Mouse (Mus musculus) kidney, embryonic 15.5 days (tissue): Measurements from ENCODE around the gene Olfr362. TPM values are rescaled to one million over a fixed set of nuclear protein-coding genes. Genes with fewer than 3 reads are reported as not detected.
"Not testable (repeated sequence)": the region's sequence is repeated elsewhere in the genome, so short reads cannot be mapped to it uniquely, and the experiment has no call there.

ENCODE experiments used
- ATAC-seq: fragments of 200-750 bp; cut with Nextera tagmentation; replicated peaks from 2 replicates; pipeline ENCODE4 v1.8.0; 2017; ENCODE audit warnings: moderate TSS enrichment; ENCODE audit not compliant: low FRiP score
- H3K27ac ChIP-seq: fragments of 300-500 bp; sonication (generic); 2 replicates; pipeline ENCODE4 v1.5.1; 2015; ENCODE audit warnings: mild to moderate bottlenecking, inconsistent platforms
- H3K27me3 ChIP-seq: fragments of 300-500 bp; sonication (generic); 2 replicates; pipeline ENCODE4 v1.6.1; 2015; ENCODE audit warnings: inconsistent platforms
- H3K36me3 ChIP-seq: fragments of 300-500 bp; sonication (generic); 2 replicates; pipeline ENCODE4 v1.6.1; 2015; ENCODE audit warnings: inconsistent platforms
- H3K4me1 ChIP-seq: fragments of 300-500 bp; sonication (generic); 2 replicates; pipeline ENCODE4 v1.6.1; 2015; ENCODE audit warnings: inconsistent platforms
- H3K4me2 ChIP-seq: fragments of 300-500 bp; sonication (generic); 2 replicates; pipeline ENCODE4 v1.6.1; 2015; ENCODE audit warnings: moderate library complexity, mild to moderate bottlenecking, inconsistent platforms
- H3K4me3 ChIP-seq: fragments of 300-500 bp; sonication (generic); replicated peaks from 2 replicates; pipeline ENCODE4 v1.5.1; 2015; ENCODE audit warnings: mild to moderate bottlenecking, inconsistent platforms
- H3K9ac ChIP-seq: fragments of 300-500 bp; sonication (generic); 2 replicates; pipeline ENCODE4 v1.6.1; 2015; ENCODE audit warnings: mild to moderate bottlenecking, inconsistent platforms
- H3K9me3 ChIP-seq: fragments of 300-500 bp; sonication (generic); replicated peaks from 2 replicates; pipeline ENCODE4 v1.6.1; 2016; ENCODE audit warnings: inconsistent platforms
- WGBS: fragments of 180-500 bp; shearing (Covaris S2); methylation state at CpG from one replicate; pipeline ENCODE4 v1.1.7; 2015; ENCODE audit warnings: mixed read lengths; 5-methylcytosine and 5-hydroxymethylcytosine counted together
- polyA plus RNA-seq: library from polyadenylated mRNA; unstranded; fragments of >200 nt; fragmentation: Nextera tagmentation; extraction: Ambion mirVana; gene quantifications from 2 replicates; pipeline ENCODE4 v1.2.1, GENCODE M21; 2015

The Olfr362 gene
- polyA plus RNA-seq, result not detected in 2 replicates

GRCm38 (mm10) chr2:37117810-37118209 is at the start of gene Olfr362:
Gene Olfr362, minus strand, starts transcription at chr2:37117910.
- Histone ChIP-seq H3K27me3 (no peaks in the 10 kb centered on the region), H3K9ac (no peak within 1 kb of the TSS), H3K4me3 (no peak within 1 kb of the TSS), H3K4me1 (no peaks in the 10 kb centered on the region), H3K27ac (no peak within 1 kb of the TSS), H3K9me3 (peaks cover 4% of the 10 kb centered on the region; the same call in 1 of the 2 replicates), H3K4me2 (no peak within 1 kb of the TSS), H3K36me3 (no peaks in the 10 kb centered on the region)
- WGBS, result 100% methylated on average over 1 of the region's 1 CpGs
- no peak for ATAC-seq

DNA sequence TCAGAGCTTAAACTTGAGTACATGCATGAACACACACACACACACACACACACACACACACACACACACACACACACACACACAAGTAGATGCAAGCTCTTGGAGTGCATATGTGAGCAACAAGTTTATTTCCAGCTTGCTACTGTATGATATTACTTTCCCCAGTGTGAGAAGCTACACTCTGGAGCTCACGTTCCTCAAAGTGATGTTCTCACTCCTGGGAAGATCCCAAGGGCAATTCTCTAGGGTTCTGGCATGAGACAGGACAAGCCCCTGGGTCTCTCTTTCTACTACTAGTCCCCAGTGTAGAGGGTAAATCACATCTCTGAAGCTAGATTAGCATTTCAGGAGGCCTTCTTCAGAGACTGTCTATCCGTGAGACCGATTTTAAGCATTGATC is 21.3 kb upstream of the Olfr362 start, which contains the start of gene Olfr364-ps1:
Gene Olfr364-ps1 (plus strand): TSS at position 301 of the 400 bp plus-strand sequence.
- no peak for ATAC-seq
- Histone ChIP-seq H3K27ac (no peak within 1 kb of the TSS), H3K36me3 (no peaks in the 10 kb centered on the region), H3K9ac (no peak within 1 kb of the TSS), H3K9me3 (no peaks in the 10 kb centered on the region), H3K27me3 (no peaks in the 10 kb centered on the region), H3K4me3 (no peak within 1 kb of the TSS), H3K4me1 (no peaks in the 10 kb centered on the region), H3K4me2 (no peak within 1 kb of the TSS)
- 89% methylated on average over 3 of the region's 3 CpGs for WGBS

DNA sequence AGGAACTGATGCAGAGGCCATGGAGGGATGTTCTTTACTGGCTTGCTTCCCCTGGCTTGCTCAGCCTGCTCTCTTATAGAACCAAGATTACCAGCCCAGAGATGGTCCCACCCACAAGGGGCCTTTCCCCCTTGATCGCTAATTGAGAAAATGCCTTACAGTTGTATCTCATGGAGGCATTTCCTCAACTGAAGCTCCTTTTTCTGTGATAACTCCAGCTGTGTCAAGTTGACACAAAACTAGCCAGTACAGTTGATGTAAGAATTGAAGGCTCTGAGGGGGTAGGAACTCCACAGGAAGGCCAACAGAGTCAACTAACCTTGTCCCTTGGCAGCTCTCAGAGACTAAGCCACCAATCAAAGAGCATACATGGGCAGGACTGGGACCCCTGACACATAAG is 28.5 kb downstream of the Olfr362 start, which contains the start of gene Olfr361:
Gene Olfr361 (minus strand): TSS at position 101 of the 400 bp plus-strand sequence.
- not testable (repeated sequence) for H3K4me3 ChIP-seq, H3K4me1 ChIP-seq, H3K27ac ChIP-seq, ATAC-seq, H3K36me3 ChIP-seq, H3K9ac ChIP-seq, H3K9me3 ChIP-seq, H3K27me3 ChIP-seq, H3K4me2 ChIP-seq
- WGBS, result 38% methylated on average over 1 of the region's 1 CpGs

- Histone ChIP-seq H3K9me3 (peaks cover 3% of the 10 kb centered on the region; the same call in 1 of the 2 replicates), H3K4me1 (no peaks in the 10 kb centered on the region), H3K27me3 (no peaks in the 10 kb centered on the region), H3K36me3 (no peaks in the 10 kb centered on the region), H3K9ac (no peak within 1 kb of the TSS), H3K27ac (no peak within 1 kb of the TSS), H3K4me2 (no peak within 1 kb of the TSS), H3K4me3 (no peak within 1 kb of the TSS)
- ATAC-seq, result no peak
Measured at GRCm38 (mm10) chr2:37065446-37065845, 52.3 kb downstream of the Olfr362 start, which contains the start of gene Olfr360. Gene Olfr360, plus strand, starts transcription at chr2:37065746.

Other genes with a start within 250 kb of the Olfr362 start
- not detected in 2 replicates for gene Olfr352, start 249.4 kb downstream of the Olfr362 start, polyA plus RNA-seq
- not detected in 2 replicates for gene Olfr353, start 225.0 kb downstream of the Olfr362 start, polyA plus RNA-seq
- gene Olfr354, start 212.2 kb downstream of the Olfr362 start, polyA plus RNA-seq, result not detected in 2 replicates
- not detected in 2 replicates for gene Olfr355, start 189.0 kb downstream of the Olfr362 start, polyA plus RNA-seq
- gene Olfr356, start 180.8 kb downstream of the Olfr362 start, polyA plus RNA-seq, result not detected in 2 replicates
- gene Olfr357, start 124.1 kb downstream of the Olfr362 start, polyA plus RNA-seq, result not detected in 2 replicates
- not detected in 2 replicates for gene Olfr358, start 108.6 kb downstream of the Olfr362 start, polyA plus RNA-seq
- gene Olfr360, start 52.2 kb downstream of the Olfr362 start, polyA plus RNA-seq, result not detected in 2 replicates
- gene Olfr361, start 28.6 kb downstream of the Olfr362 start, polyA plus RNA-seq, result not detected in 2 replicates
- gene Olfr364-ps1, start 21.4 kb upstream of the Olfr362 start, polyA plus RNA-seq, result not detected in 2 replicates
- not detected in 2 replicates for gene Olfr365, start 70.3 kb upstream of the Olfr362 start, polyA plus RNA-seq
- not detected in 2 replicates for gene Olfr366, start 93.7 kb upstream of the Olfr362 start, polyA plus RNA-seq
- gene Olfr368, start 208.6 kb upstream of the Olfr362 start, polyA plus RNA-seq, result not detected in 2 replicates
- gene Pdcl, start 241.4 kb upstream of the Olfr362 start, polyA plus RNA-seq, result 46.2 and 51.6 TPM in 2 replicates